Mouse (Mus musculus) forebrain, embryonic 13.5 days (tissue): ENCODE data around the gene Sorbs2. TPM values are rescaled to one million over a fixed set of nuclear protein-coding genes. Genes with fewer than 3 reads are reported as not detected.
A peak's percentile ranks its signal among the peaks of the same experiment; 100 is the strongest.

Experiments used
- ATAC-seq: fragments of 200-750 bp; cut with Nextera tagmentation; 2 replicates; pipeline ENCODE4 v1.8.0; 2017
- H3K27ac ChIP-seq: fragments of 300-500 bp; sonication (generic); 2 replicates; pipeline ENCODE4 v1.5.1; 2015; ENCODE audit warnings: inconsistent platforms, mild to moderate bottlenecking, moderate library complexity
- H3K27me3 ChIP-seq: fragments of 300-500 bp; sonication (generic); 2 replicates; pipeline ENCODE4 v1.6.1; 2015; ENCODE audit warnings: mild to moderate bottlenecking, inconsistent platforms
- H3K36me3 ChIP-seq: fragments of 300-500 bp; sonication (generic); 2 replicates; pipeline ENCODE4 v1.6.1; 2015; ENCODE audit warnings: mild to moderate bottlenecking, inconsistent platforms; ENCODE audit not compliant: poor library complexity, severe bottlenecking
- H3K4me1 ChIP-seq: fragments of 300-500 bp; sonication (generic); 2 replicates; pipeline ENCODE4 v1.6.1; 2015; ENCODE audit warnings: inconsistent platforms
- H3K4me2 ChIP-seq: fragments of 300-500 bp; sonication (generic); 2 replicates; pipeline ENCODE4 v1.6.1; 2015; ENCODE audit warnings: inconsistent platforms, mild to moderate bottlenecking, moderate library complexity
- H3K4me3 ChIP-seq: fragments of 300-500 bp; sonication (generic); 2 replicates; pipeline ENCODE4 v1.5.1; 2015; ENCODE audit warnings: mild to moderate bottlenecking, inconsistent platforms
- H3K9ac ChIP-seq: fragments of 300-500 bp; sonication (generic); 2 replicates; pipeline ENCODE4 v1.6.1; 2015; ENCODE audit warnings: mild to moderate bottlenecking, inconsistent platforms
- H3K9me3 ChIP-seq: fragments of 300-500 bp; sonication (generic); replicated peaks from 2 replicates; pipeline ENCODE4 v1.6.1; 2016; ENCODE audit warnings: inconsistent platforms
- WGBS: fragments of 180-500 bp; shearing (Covaris S2); methylation state at CpG from one replicate; pipeline ENCODE4 v1.1.7; 2015; 5-methylcytosine and 5-hydroxymethylcytosine counted together
- polyA plus RNA-seq: library from polyadenylated mRNA; unstranded; fragments of >200 nt; fragmentation: Nextera tagmentation; extraction: Ambion mirVana; gene quantifications from 2 replicates; pipeline ENCODE4 v1.2.1, GENCODE M21; 2015

The Sorbs2 gene
- polyA plus RNA-seq, 1 experiment from 2014 or later = 107 TPM

- no peaks in the 10 kb centered on the region for H3K27me3 ChIP-seq
- no peaks in the 10 kb centered on the region for H3K4me1 ChIP-seq
- H3K27ac ChIP-seq = no peak overlapping the region
- ATAC-seq = no peak
- no peak overlapping the region for H3K4me2 ChIP-seq
- H3K9ac ChIP-seq = no peak overlapping the region
- H3K36me3 ChIP-seq = peaks cover 70% of the 10 kb centered on the region
- no peaks in the 10 kb centered on the region for H3K9me3 ChIP-seq
- WGBS = 92% methylated on average over 5 of the region's 5 CpGs
- no peak overlapping the region for H3K4me3 ChIP-seq
Observed at GRCm38 (mm10) chr8:45774841-45775240, 267.3 kb downstream of the Sorbs2 start.

DNA sequence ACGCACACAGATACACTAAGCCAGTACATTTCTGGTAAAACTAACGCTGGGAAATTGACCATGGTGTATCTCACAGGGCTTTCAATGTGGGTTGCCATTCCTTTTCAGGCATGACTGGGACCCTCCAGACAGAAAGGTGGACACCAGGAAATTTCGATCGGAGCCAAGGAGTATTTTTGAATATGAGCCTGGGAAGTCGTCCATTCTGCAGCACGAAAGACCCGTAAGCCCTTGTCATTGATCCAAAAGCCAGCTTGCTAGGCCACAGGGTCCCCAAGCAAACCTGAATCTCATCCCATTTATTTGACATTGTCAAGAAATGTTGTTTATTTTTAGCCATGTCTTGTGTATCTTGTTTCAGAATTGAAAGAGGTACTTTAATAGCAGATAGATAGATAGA is 267.9 kb downstream of the Sorbs2 start:
- Histone ChIP-seq H3K27me3 (no peaks in the 10 kb centered on the region), H3K36me3 (peaks cover 64% of the 10 kb centered on the region), H3K9ac (no peak overlapping the region), H3K4me2 (no peak overlapping the region), H3K4me1 (no peaks in the 10 kb centered on the region), H3K4me3 (no peak overlapping the region), H3K27ac (no peak overlapping the region), H3K9me3 (no peaks in the 10 kb centered on the region)
- no peak for ATAC-seq
- WGBS = 95% methylated on average over 7 of the region's 7 CpGs

GRCm38 (mm10) chr8:45776366-45776765 is 268.8 kb downstream of the Sorbs2 start:
- ATAC-seq = no peak
- H3K9ac ChIP-seq = no peak overlapping the region
- H3K27me3 ChIP-seq = no peaks in the 10 kb centered on the region
- H3K9me3 ChIP-seq = no peaks in the 10 kb centered on the region
- no peak overlapping the region for H3K4me2 ChIP-seq
- H3K36me3 ChIP-seq = peaks cover 55% of the 10 kb centered on the region
- no peaks in the 10 kb centered on the region for H3K4me1 ChIP-seq
- H3K4me3 ChIP-seq = no peak overlapping the region
- WGBS = 92% methylated on average over 9 of the region's 9 CpGs
- H3K27ac ChIP-seq = no peak overlapping the region

DNA sequence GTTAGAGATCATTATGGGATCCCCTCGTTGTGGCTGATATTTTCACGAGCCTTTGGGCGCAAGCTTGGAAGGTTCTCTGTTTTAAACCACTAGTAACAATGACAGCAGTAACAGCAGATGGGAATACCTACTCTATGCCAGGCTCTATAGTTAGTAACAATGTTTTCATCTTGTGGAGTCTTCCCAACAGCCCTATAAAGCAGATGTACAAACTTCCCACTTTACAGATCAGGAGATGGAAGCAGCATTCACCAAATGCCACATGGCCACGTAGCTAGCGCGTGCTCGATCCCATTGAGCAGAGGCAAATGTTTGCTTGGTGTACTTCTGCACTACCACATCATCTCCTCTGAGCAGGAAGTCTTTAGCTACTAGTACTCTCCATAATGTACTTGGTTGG is 269.4 kb downstream of the Sorbs2 start:
- 94% methylated on average over 7 of the region's 7 CpGs for WGBS
- Histone ChIP-seq H3K4me3 (no peak overlapping the region), H3K9me3 (no peaks in the 10 kb centered on the region), H3K4me2 (no peak overlapping the region), H3K4me1 (no peaks in the 10 kb centered on the region), H3K27ac (no peak overlapping the region), H3K27me3 (no peaks in the 10 kb centered on the region), H3K9ac (no peak overlapping the region), H3K36me3 (peaks cover 49% of the 10 kb centered on the region)
- ATAC-seq = no peak

GRCm38 (mm10) chr8:45780585-45780984 is 273.0 kb downstream of the Sorbs2 start:
- no peak for ATAC-seq
- Histone ChIP-seq H3K4me3 (no peak overlapping the region), H3K36me3 (peaks cover 34% of the 10 kb centered on the region), H3K9ac (no peak overlapping the region), H3K27me3 (no peaks in the 10 kb centered on the region), H3K4me1 (0 out of 2 replicates have a peak, but pooled peaks cover 3% of the 10 kb centered on the region), H3K9me3 (no peaks in the 10 kb centered on the region), H3K27ac (no peak overlapping the region), H3K4me2 (no peak overlapping the region)
- 57% methylated on average over 4 of the region's 4 CpGs for WGBS

DNA sequence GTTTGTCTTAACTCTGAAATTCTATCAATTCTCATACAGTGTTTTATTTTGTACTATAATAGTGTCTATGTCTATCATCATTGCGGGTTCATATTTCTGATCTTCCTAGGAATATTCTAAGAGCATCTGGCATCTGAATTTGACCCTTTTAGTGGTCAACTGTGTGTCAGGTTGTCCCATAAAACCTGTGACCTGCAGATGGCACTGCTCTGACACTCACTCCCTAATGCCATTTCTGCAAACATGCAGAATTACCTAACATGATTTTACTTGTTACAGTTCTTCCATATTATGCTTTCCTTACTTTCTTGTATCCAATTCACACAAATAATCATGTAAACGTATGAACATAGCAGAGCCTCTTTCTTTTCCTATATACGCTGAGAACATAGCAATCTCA is 281.0 kb downstream of the Sorbs2 start:
- no peak for ATAC-seq
- no peaks in the 10 kb centered on the region for H3K4me1 ChIP-seq
- 88% methylated on average over 3 of the region's 3 CpGs for WGBS
- peaks cover 25% of the 10 kb centered on the region for H3K36me3 ChIP-seq
- H3K4me2 ChIP-seq = no peak overlapping the region
- H3K27me3 ChIP-seq = no peaks in the 10 kb centered on the region
- H3K9ac ChIP-seq = no peak overlapping the region
- H3K27ac ChIP-seq = no peak overlapping the region
- no peak overlapping the region for H3K4me3 ChIP-seq
- H3K9me3 ChIP-seq = no peaks in the 10 kb centered on the region

- Histone ChIP-seq H3K4me1 (no peaks in the 10 kb centered on the region), H3K4me2 (no peak overlapping the region), H3K36me3 (peaks cover 50% of the 10 kb centered on the region), H3K9me3 (no peaks in the 10 kb centered on the region), H3K27me3 (no peaks in the 10 kb centered on the region), H3K4me3 (no peak overlapping the region), H3K9ac (no peak overlapping the region), H3K27ac (no peak overlapping the region)
- WGBS = 90% methylated on average over 14 of the region's 14 CpGs
- no peak for ATAC-seq
Observed at GRCm38 (mm10) chr8:45794847-45795246, 287.3 kb downstream of the Sorbs2 start.

DNA sequence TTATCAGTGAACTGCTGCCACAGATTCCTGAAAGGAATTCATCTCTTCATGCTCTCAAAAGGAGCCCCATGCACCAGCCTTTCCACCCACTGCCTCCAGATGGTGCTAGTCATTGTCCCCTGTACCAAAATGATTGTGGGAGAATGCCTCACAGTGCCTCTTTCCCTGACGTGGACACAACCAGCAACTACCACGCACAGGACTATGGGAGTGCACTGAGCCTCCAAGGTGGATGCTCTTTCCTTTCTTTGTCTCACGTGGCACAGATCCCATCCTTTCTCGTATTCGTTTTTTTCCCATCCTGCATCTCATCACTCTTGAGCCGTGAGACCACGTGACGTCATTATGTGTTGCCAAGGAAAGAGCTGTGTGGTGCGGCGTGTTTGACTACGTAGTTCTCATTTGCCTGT is 288.7 kb downstream of the Sorbs2 start:
- Histone ChIP-seq H3K9ac (no peak overlapping the region), H3K27ac (no peak overlapping the region), H3K4me2 (no peak overlapping the region), H3K36me3 (peaks cover 58% of the 10 kb centered on the region), H3K4me3 (no peak overlapping the region), H3K9me3 (no peaks in the 10 kb centered on the region), H3K27me3 (no peaks in the 10 kb centered on the region), H3K4me1 (no peaks in the 10 kb centered on the region)
- WGBS = 61% methylated on average over 11 of the region's 11 CpGs
- ATAC-seq = peak; percentile 78

DNA sequence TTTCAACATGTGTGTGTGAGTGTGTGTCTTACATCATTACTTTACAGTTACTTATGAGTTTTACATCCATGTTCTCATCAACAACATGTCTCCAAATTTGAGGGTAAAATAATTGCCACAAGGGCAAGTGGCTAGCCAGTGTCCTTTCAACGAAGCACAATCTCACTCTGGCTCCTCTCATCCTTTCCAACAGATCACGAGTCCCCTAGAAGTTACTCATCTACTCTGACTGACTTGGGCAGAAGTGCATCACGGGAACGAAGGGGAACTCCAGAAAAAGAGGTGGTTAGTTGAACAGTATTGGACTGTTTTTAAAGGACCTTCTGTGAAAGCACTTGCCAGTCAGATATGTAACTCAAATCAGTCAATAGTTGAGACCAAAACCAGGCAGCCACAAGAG is 291.9 kb downstream of the Sorbs2 start:
- ATAC-seq = no peak
- no peaks in the 10 kb centered on the region for H3K9me3 ChIP-seq
- H3K36me3 ChIP-seq = peaks cover 52% of the 10 kb centered on the region
- no peaks in the 10 kb centered on the region for H3K4me1 ChIP-seq
- H3K27ac ChIP-seq = no peak overlapping the region
- H3K9ac ChIP-seq = no peak overlapping the region
- 94% methylated on average over 4 of the region's 4 CpGs for WGBS
- no peaks in the 10 kb centered on the region for H3K27me3 ChIP-seq
- no peak overlapping the region for H3K4me2 ChIP-seq
- H3K4me3 ChIP-seq = no peak overlapping the region

GRCm38 (mm10) chr8:45808597-45808996 is 301.0 kb downstream of the Sorbs2 start:
- no peak for ATAC-seq
- Histone ChIP-seq H3K9ac (no peak overlapping the region), H3K9me3 (no peaks in the 10 kb centered on the region), H3K4me1 (no peaks in the 10 kb centered on the region), H3K36me3 (peaks cover 59% of the 10 kb centered on the region), H3K4me2 (no peak overlapping the region), H3K4me3 (no peak overlapping the region), H3K27me3 (no peaks in the 10 kb centered on the region), H3K27ac (no peak overlapping the region)
- 95% methylated on average over 6 of the region's 6 CpGs for WGBS

DNA sequence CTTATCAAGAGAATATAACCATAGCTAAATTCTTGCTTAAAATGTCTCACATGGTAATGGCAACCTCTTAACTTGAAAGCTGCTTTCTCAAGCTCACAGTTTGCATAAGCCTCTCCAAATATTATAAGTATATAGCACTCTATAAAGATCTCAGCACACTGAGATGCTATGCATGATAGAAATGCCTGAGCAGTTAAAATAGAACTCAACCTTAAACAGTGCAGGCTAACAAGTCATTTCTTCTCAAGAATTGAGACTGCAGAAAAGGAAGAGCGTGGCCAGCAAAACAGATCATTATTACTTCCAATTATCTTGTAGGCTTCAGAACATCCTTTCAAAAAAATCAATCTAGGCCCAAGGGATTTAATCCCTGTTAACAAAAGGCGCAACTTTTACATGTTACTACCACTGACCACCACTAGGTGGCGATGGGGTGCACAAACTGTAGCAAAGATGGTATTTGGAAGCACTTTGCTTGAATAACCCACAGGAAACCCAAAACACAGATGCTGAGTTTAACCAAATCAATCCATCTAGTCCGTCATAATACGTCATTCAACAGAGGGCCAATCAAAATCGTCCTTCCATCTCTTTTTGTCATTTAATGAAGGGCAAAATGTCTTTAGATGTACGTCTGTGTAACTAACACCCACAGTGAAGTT is 309.3 kb downstream of the Sorbs2 start:
- no peak overlapping the region for H3K27ac ChIP-seq
- H3K4me2 ChIP-seq = no peak overlapping the region
- H3K4me3 ChIP-seq = no peak overlapping the region
- no peak overlapping the region for H3K9ac ChIP-seq
- peaks cover 48% of the 10 kb centered on the region for H3K36me3 ChIP-seq
- no peaks in the 10 kb centered on the region for H3K27me3 ChIP-seq
- peaks cover 5% of the 10 kb centered on the region; the same call in 1 of the 2 replicates for H3K4me1 ChIP-seq
- WGBS = 20% methylated on average over 7 of the region's 7 CpGs
- H3K9me3 ChIP-seq = no peaks in the 10 kb centered on the region
- peak; percentile 74 for ATAC-seq

GRCm38 (mm10) chr8:45821650-45822049 is 314.1 kb downstream of the Sorbs2 start:
- Histone ChIP-seq H3K4me2 (no peak overlapping the region), H3K27ac (no peak overlapping the region), H3K9ac (no peak overlapping the region), H3K9me3 (no peaks in the 10 kb centered on the region), H3K27me3 (no peaks in the 10 kb centered on the region), H3K4me3 (no peak overlapping the region), H3K36me3 (peaks cover 47% of the 10 kb centered on the region), H3K4me1 (peaks cover 5% of the 10 kb centered on the region; the same call in 1 of the 2 replicates)
- no peak for ATAC-seq
- WGBS = 74% methylated on average over 5 of the region's 5 CpGs

DNA sequence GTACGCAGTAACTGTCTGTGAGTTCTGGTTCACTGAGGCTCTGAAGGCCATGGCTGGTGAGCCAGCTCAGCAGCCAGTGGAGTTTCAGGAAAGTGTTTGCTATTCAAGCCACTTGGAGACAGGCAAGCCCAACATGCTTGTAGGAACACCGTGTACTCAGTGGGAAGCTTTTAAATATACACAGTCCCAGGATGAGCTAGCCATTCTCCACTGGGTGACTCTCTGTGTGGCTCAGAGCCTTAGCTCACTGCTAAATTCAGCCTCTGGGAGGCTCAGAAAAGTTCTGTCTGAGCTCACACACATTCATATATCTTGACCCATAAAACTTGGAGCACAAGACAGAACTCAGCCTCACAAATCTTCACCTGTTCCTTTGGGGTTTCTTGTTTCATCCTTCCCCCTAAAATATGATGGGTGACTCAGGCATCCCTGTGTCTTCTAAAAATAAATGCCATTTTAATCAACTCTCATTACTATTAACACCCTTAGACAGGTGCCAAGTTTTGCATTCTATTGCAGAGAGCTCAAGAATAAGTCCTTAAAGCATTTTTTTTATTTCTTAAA is 322.5 kb downstream of the Sorbs2 start:
- WGBS = 89% methylated on average over 2 of the region's 2 CpGs
- no peak for ATAC-seq

More for the DNA sequence above, 322.5 kb downstream of the Sorbs2 start:
- H3K4me2 ChIP-seq = no peak overlapping the region
- no peak overlapping the region for H3K4me3 ChIP-seq
- H3K9me3 ChIP-seq = no peaks in the 10 kb centered on the region
- H3K4me1 ChIP-seq = no peaks in the 10 kb centered on the region
- no peak overlapping the region for H3K9ac ChIP-seq
- no peak overlapping the region for H3K27ac ChIP-seq
- H3K36me3 ChIP-seq = peaks cover 14% of the 10 kb centered on the region
- no peaks in the 10 kb centered on the region for H3K27me3 ChIP-seq
